Mouse (Mus musculus): ENCODE results near the gene Gria3.

DNA sequence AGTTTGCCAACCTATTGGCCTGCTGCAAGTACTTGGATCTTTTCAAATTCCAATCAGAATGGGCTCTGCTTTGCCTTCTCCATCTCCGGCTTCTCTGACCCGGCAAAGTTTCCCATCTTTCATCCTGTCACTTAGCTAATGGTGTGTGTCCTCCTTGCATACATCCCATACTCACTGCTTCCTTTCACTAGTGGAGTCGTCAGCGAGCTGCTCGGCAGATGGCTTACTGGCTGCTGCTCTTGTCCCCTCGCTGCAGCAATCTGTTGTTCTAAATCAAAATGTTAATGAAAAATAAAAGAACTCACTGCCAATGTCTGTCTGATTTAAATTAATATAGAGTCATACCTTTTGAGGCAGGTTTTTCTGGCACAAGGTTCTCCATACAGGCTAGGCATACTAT, 25.0 kb downstream of the Gria3 start:
- TF ChIP-seq EP300 (IDR thresholded peaks at IDR 0.05; ENCODE audit: insufficient read depth, low read depth, low read length) (no peak), CTCF (IDR thresholded peaks at IDR 0.05) (no peak)
